Mouse (Mus musculus) E14TG2a.4 (cell line): ENCODE results near the gene Rab8a.

Source experiments
- CTCF ChIP-seq: conservative IDR thresholded peaks from 2 replicates; pipeline ENCODE4 v1.5.1; 2014; ENCODE audit warnings: low read length
- POU5F1 ChIP-seq: IDR thresholded peaks from 2 replicates; pipeline ENCODE4 v1.6.1; 2014; ENCODE audit warnings: low read length, borderline replicate concordance

GRCm38 (mm10) chr8:72222656-72223055 lies 61.7 kb downstream of the Rab8a start:
- TF ChIP-seq CTCF (no peak), POU5F1 (no peak)
